ENCODE assay signal across 27 mouse cellular contexts in the genomic region with DNA sequence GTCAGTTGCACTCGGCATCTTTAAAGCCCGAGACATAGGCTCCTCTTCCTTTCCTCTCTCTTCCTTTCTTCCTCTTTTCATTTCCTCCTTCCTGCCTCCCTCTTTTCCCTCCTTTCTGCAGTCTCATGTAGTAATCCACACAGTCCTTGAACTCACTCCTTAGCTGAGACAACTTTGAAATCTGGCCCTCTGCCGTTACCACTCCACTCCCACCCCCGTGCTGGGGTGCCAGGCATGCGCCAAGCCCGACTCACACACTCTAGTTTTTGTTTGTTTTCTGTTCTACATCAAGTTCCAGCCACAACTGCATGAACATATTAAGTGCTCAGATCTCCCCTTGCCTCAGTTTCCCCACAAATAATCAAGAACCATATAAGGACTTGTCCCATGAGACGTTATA. TPM values are rescaled to one million over a fixed set of nuclear protein-coding genes. Genes with fewer than 3 reads are reported as not detected.
"Had no signal": no experiment of that assay in that cellular context is flagged by ENCODE, and none has a peak within 500 bp of the region (broad histone marks: within the 10 kb centered on the region; RNA-seq: fewer than 3 reads in every experiment).

No protein-coding gene starts in this region.

- H3K27ac ChIP-seq: heart, adult 2 months; heart, embryonic 13.5 days; heart, embryonic 15.5 days; hindbrain, embryonic 13.5 days; hindbrain, embryonic 15.5 days; hindbrain, postnatal 0 days; kidney, embryonic 15.5 days; kidney, postnatal 0 days; limb, embryonic 13.5 days; limb, embryonic 15.5 days; liver, embryonic 12.5 days; liver, embryonic 14.5 days had no signal

- H3K4me3 ChIP-seq: heart, adult 2 months; heart, embryonic 13.5 days; heart, embryonic 15.5 days; hindbrain, embryonic 13.5 days; hindbrain, embryonic 15.5 days; kidney, embryonic 15.5 days; limb, embryonic 13.5 days; limb, embryonic 15.5 days; liver, embryonic 12.5 days had no signal

- DNase-seq: gastrocnemius, postnatal 25 days; heart, adult 11 months; layer of hippocampus, adult 9-11 months; layer of hippocampus, postnatal 36 days had no signal

- H3K9ac ChIP-seq: heart, embryonic 13.5 days; heart, embryonic 15.5 days; hindbrain, embryonic 13.5 days; hindbrain, embryonic 15.5 days; kidney, embryonic 15.5 days; limb, embryonic 13.5 days; limb, embryonic 15.5 days; liver, embryonic 12.5 days; liver, embryonic 14.5 days had no signal

- H3K4me1 ChIP-seq: heart, embryonic 15.5 days; kidney, embryonic 15.5 days; limb, embryonic 13.5 days; limb, embryonic 15.5 days; liver, embryonic 12.5 days had no signal

- ATAC-seq: liver, embryonic 12.5 days had no signal

- H3K4me2 ChIP-seq: heart, embryonic 11.5 days; heart, embryonic 13.5 days; heart, embryonic 15.5 days; hindbrain, embryonic 13.5 days; hindbrain, embryonic 15.5 days; kidney, embryonic 15.5 days; limb, embryonic 13.5 days; limb, embryonic 15.5 days; liver, embryonic 12.5 days had no signal

- H3K27me3 ChIP-seq: hindbrain, embryonic 13.5 days; hindbrain, embryonic 15.5 days had no signal

- H3K9me3 ChIP-seq: heart, embryonic 13.5 days; heart, embryonic 15.5 days; hindbrain, embryonic 13.5 days; hindbrain, embryonic 15.5 days; kidney, embryonic 15.5 days; limb, embryonic 13.5 days; limb, embryonic 15.5 days; liver, embryonic 12.5 days had no signal

- H3K36me3 ChIP-seq: heart, embryonic 13.5 days; heart, embryonic 15.5 days; kidney, embryonic 15.5 days; limb, embryonic 13.5 days; limb, embryonic 15.5 days; liver, embryonic 12.5 days had no signal

RNA-seq across cellular contexts. Expression of a gene that starts 15.8 kb away (rescaled TPM):
- total RNA-seq: gastrocnemius, adult 18-20 months; hematopoietic stem cell, adult 5-6 weeks; liver, adult 2 months had no signal
- polyA plus RNA-seq: liver, adult 2 months; liver, embryonic 12.5 days had no signal

RNA-seq across cellular contexts. Expression of a gene that starts 21.7 kb away (rescaled TPM):
- total RNA-seq: gastrocnemius, adult 18-20 months; heart, postnatal 14 days; heart, postnatal 36 days; hematopoietic stem cell, adult 5-6 weeks had no signal
- polyA plus RNA-seq: heart, postnatal 0 days; hindbrain, embryonic 11.5 days; intestine, embryonic 14.5 days; kidney, embryonic 15.5 days; kidney, postnatal 0 days; limb, embryonic 13.5 days; liver, embryonic 16.5 days had no signal

RNA-seq across cellular contexts. Expression of a gene that starts 32.2 kb away (rescaled TPM):
- total RNA-seq: gastrocnemius, postnatal 10 days; hematopoietic stem cell, adult 5-6 weeks; hindbrain, postnatal 0 days had no signal
